Mouse (Mus musculus) embryonic facial prominence, embryonic 12.5 days (tissue): ENCODE data around the gene Slc25a47. TPM values are rescaled to one million over a fixed set of nuclear protein-coding genes. Genes with fewer than 3 reads are reported as not detected.
"Not testable (repeated sequence)": the region's sequence is repeated elsewhere in the genome, so short reads cannot be mapped to it uniquely, and the experiment has no call there.

ENCODE experiments used
- ATAC-seq: fragments of 200-750 bp; cut with Nextera tagmentation; 2 replicates; pipeline ENCODE4 v1.8.0; 2017; ENCODE audit not compliant: insufficient number of reproducible peaks, insufficient read depth, low FRiP score, low TSS enrichment
- H3K27ac ChIP-seq: fragments of 300-500 bp; sonication (generic); 2 replicates; pipeline ENCODE4 v1.5.1; 2016; ENCODE audit warnings: mild to moderate bottlenecking
- H3K27me3 ChIP-seq: fragments of 300-500 bp; sonication (generic); 2 replicates; pipeline ENCODE4 v1.6.1; 2016; ENCODE audit warnings: mild to moderate bottlenecking, moderate library complexity
- H3K36me3 ChIP-seq: fragments of 300-500 bp; sonication (generic); 2 replicates; pipeline ENCODE4 v1.6.1; 2016; ENCODE audit warnings: mild to moderate bottlenecking
- H3K4me1 ChIP-seq: fragments of 300-500 bp; sonication (generic); 2 replicates; pipeline ENCODE4 v1.6.1; 2016
- H3K4me2 ChIP-seq: fragments of 300-500 bp; sonication (generic); replicated peaks from 2 replicates; pipeline ENCODE4 v1.6.1; 2016; ENCODE audit warnings: mild to moderate bottlenecking, moderate library complexity
- H3K4me3 ChIP-seq: fragments of 300-500 bp; sonication (generic); 2 replicates; pipeline ENCODE4 v1.5.1; 2016; ENCODE audit warnings: mild to moderate bottlenecking
- H3K9ac ChIP-seq: fragments of 300-500 bp; sonication (generic); 2 replicates; pipeline ENCODE4 v1.6.1; 2016; ENCODE audit warnings: mild to moderate bottlenecking, moderate library complexity
- H3K9me3 ChIP-seq: fragments of 300-500 bp; sonication (generic); 2 replicates; pipeline ENCODE4 v1.6.1; 2016; ENCODE audit warnings: mild to moderate bottlenecking, moderate library complexity
- WGBS: fragments of 180-500 bp; shearing (Covaris S2); methylation state at CpG from one replicate; pipeline ENCODE4 v1.1.7; 2016; 5-methylcytosine and 5-hydroxymethylcytosine counted together
- polyA plus RNA-seq: library from polyadenylated mRNA; unstranded; fragments of >200 nt; fragmentation: Nextera tagmentation; extraction: Ambion mirVana; gene quantifications from 2 replicates; pipeline ENCODE4 v1.2.1, GENCODE M21; 2016

Gene Slc25a47
- polyA plus RNA-seq, 1 experiment from 2014 or later, result 16.0 TPM

DNA sequence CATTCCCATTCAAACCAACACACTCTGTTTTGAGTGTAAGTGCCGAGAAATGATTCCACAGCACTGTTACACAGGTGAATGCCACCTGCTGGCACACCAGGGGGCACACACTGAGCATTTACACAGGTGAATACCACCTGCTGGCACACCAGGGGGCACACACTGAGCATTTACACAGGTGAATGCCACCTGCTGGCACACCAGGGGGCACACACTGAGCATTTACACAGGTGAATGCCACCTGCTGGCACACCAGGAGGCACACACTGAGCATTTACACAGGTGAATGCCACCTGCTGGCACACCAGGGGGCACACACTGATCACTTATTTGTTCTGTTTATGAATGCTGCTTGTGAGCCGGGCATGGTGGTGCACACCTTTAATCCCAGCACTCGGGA is 12.2 kb downstream of the Slc25a47 start:
- 92% methylated on average over 3 of the region's 3 CpGs for WGBS
- not testable (repeated sequence) for H3K9ac ChIP-seq, H3K27me3 ChIP-seq, H3K4me3 ChIP-seq, H3K4me1 ChIP-seq, ATAC-seq, H3K4me2 ChIP-seq, H3K27ac ChIP-seq, H3K9me3 ChIP-seq
- peaks cover 26% of the 10 kb centered on the region for H3K36me3 ChIP-seq

- 81% methylated on average over 4 of the region's 4 CpGs for WGBS
- Histone ChIP-seq H3K4me2 (no peak overlapping the region), H3K4me1 (no peaks in the 10 kb centered on the region), H3K36me3 (peaks cover 14% of the 10 kb centered on the region), H3K9ac (no peak overlapping the region), H3K9me3 (no peaks in the 10 kb centered on the region; the same call in 1 of the 2 replicates), H3K27ac (no peak overlapping the region), H3K27me3 (no peaks in the 10 kb centered on the region), H3K4me3 (no peak overlapping the region)
- no peak for ATAC-seq
Measured at GRCm38 (mm10) chr12:108849488-108850022, 13.7 kb downstream of the Slc25a47 start.

GRCm38 (mm10) chr12:108850129-108850528 is 14.3 kb downstream of the Slc25a47 start:
- no peak overlapping the region for H3K9ac ChIP-seq
- 40% methylated on average over 8 of the region's 8 CpGs for WGBS
- ATAC-seq, result no peak

DNA sequence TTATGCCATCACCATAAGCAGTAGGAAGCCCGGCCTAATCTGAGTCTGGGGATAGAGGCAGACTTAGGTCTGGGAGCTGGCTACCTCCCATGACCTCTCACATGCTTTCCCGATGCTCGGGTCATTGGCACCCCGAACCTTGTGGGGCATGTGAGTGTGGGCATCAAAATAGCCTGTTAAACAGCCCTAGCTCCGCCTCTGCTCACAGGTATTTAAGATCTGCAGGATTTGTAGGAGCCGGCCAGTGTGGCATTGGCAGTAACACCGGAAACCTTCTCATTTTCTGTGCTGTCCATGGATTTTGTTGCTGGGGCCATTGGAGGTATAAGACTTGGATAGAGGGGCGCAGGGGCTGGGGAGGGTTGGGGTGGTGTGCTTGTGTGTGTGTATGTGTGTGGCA is 15.0 kb downstream of the Slc25a47 start:
- Histone ChIP-seq H3K4me1 (no peaks in the 10 kb centered on the region), H3K27me3 (no peaks in the 10 kb centered on the region), H3K9ac (no peak overlapping the region), H3K27ac (no peak overlapping the region), H3K36me3 (0 out of 2 replicates have a peak, but pooled peaks cover 3% of the 10 kb centered on the region), H3K4me2 (no peak overlapping the region), H3K4me3 (no peak overlapping the region), H3K9me3 (no peaks in the 10 kb centered on the region; the same call in 1 of the 2 replicates)
- no peak for ATAC-seq
- 88% methylated on average over 8 of the region's 8 CpGs for WGBS

More at GRCm38 (mm10) chr12:108850129-108850528, 14.3 kb downstream of the Slc25a47 start:
- Histone ChIP-seq H3K27me3 (no peaks in the 10 kb centered on the region), H3K27ac (no peak overlapping the region), H3K4me1 (no peaks in the 10 kb centered on the region), H3K4me2 (no peak overlapping the region), H3K9me3 (no peaks in the 10 kb centered on the region; the same call in 1 of the 2 replicates), H3K36me3 (peaks cover 8% of the 10 kb centered on the region), H3K4me3 (no peak overlapping the region)

DNA sequence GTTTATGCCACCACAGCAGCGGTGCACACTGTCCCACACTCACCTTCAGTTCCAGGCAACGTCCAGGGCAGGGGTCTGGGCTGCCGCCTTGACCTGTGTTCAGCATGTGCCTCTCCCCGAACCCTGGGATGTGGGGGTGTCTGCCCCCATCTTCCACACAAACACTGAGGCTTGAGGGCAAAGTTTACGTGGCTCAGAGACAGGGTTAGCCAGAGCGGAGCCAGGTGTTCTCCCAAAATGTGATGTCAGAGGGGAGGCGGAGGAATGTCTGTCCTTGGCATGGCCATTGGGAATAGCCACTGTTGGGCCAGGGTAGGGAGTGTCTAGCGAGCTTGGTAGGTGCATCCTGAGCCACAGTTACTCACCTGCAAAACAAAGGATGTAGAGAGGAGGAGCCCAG is 17.0 kb downstream of the Slc25a47 start:
- no peak overlapping the region for H3K9ac ChIP-seq
- H3K36me3 ChIP-seq, result 0 out of 2 replicates have a peak, but pooled peaks cover 2% of the 10 kb centered on the region
- H3K4me1 ChIP-seq, result 0 out of 2 replicates have a peak, but pooled peaks cover 5% of the 10 kb centered on the region
- no peak overlapping the region for H3K27ac ChIP-seq
- H3K27me3 ChIP-seq, result no peaks in the 10 kb centered on the region
- H3K4me3 ChIP-seq, result no peak overlapping the region
- H3K9me3 ChIP-seq, result no peaks in the 10 kb centered on the region
- ATAC-seq, result no peak
- 84% methylated on average over 8 of the region's 8 CpGs for WGBS
- no peak overlapping the region for H3K4me2 ChIP-seq

- no peak overlapping the region for H3K4me3 ChIP-seq
- no peak for ATAC-seq
- 92% methylated on average over 10 of the region's 10 CpGs for WGBS
- H3K27me3 ChIP-seq, result no peaks in the 10 kb centered on the region
- H3K36me3 ChIP-seq, result peaks cover 9% of the 10 kb centered on the region
- 0 out of 2 replicates have a peak, but pooled peaks cover 5% of the 10 kb centered on the region for H3K4me1 ChIP-seq
- no peak overlapping the region for H3K9ac ChIP-seq
- no peaks in the 10 kb centered on the region for H3K9me3 ChIP-seq
- H3K4me2 ChIP-seq, result no peak overlapping the region
- H3K27ac ChIP-seq, result no peak overlapping the region
Measured at GRCm38 (mm10) chr12:108855081-108855480, 19.2 kb downstream of the Slc25a47 start.

DNA sequence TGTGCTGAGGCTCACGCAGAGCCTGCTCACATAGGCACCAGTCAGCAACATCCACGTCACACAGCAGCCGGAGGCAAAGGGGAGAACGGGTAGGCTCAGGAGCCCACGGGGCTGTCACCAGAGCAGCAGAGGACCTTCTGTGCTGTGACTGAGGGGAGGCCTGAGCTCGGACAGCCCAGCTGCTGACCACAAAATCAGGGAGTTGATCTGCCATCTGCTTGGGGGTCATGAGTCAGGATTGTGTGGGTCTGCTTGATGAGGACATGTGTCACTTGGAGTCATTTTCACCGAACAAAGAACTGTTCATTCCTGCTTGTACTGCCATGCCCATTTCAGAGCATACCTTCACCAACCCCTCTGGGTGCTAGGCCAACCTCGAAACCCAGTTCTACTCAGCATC is 20.3 kb downstream of the Slc25a47 start:
- WGBS, result 80% methylated on average over 8 of the region's 8 CpGs
- no peaks in the 10 kb centered on the region for H3K9me3 ChIP-seq
- no peak overlapping the region for H3K4me2 ChIP-seq
- ATAC-seq, result no peak
- no peaks in the 10 kb centered on the region for H3K27me3 ChIP-seq
- no peak overlapping the region for H3K9ac ChIP-seq
- 0 out of 2 replicates have a peak, but pooled peaks cover 5% of the 10 kb centered on the region for H3K4me1 ChIP-seq
- no peak overlapping the region for H3K27ac ChIP-seq
- H3K4me3 ChIP-seq, result no peak overlapping the region
- peaks cover 20% of the 10 kb centered on the region for H3K36me3 ChIP-seq

- H3K27me3 ChIP-seq, result no peaks in the 10 kb centered on the region
- H3K9me3 ChIP-seq, result no peaks in the 10 kb centered on the region
- no peak for ATAC-seq
- H3K4me1 ChIP-seq, result 0 out of 2 replicates have a peak, but pooled peaks cover 5% of the 10 kb centered on the region
- H3K4me3 ChIP-seq, result no peak overlapping the region
- H3K27ac ChIP-seq, result no peak overlapping the region
- H3K4me2 ChIP-seq, result no peak overlapping the region
- 85% methylated on average over 7 of the region's 7 CpGs for WGBS
- peaks cover 29% of the 10 kb centered on the region for H3K36me3 ChIP-seq
- H3K9ac ChIP-seq, result no peak overlapping the region
Measured at GRCm38 (mm10) chr12:108857109-108857508, 21.3 kb downstream of the Slc25a47 start.

DNA sequence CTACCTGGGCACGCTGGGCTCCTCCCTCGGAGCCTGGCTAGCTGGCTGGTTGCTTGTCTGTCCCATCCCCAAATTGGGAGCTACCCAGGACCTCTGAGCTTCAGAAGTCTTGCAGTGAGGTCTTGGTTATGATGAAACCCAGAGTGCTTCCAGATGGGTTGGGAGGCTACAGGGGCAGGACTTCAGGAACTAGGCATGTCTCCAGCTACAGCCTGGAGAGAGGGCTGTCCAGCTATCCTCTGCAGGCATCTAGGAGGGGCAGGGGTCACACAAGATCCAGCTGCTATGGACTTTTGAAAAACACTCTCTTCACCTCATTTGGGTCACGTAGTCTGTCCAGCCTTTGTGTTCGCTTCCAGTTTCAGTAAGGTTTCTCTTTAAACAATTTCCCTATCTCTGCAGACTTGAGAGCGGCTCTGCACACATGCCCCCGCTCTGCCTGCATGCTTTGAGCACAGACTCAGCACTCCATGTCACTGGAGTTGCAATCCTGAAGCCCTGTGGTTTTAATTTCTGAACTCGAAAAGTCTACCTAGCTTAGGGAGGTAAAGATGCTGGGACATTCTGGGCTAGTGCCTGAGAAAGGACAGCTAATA is 21.8 kb downstream of the Slc25a47 start:
- WGBS, result 71% methylated on average over 7 of the region's 7 CpGs
- Histone ChIP-seq H3K4me2 (no peak overlapping the region), H3K27me3 (no peaks in the 10 kb centered on the region), H3K4me1 (0 out of 2 replicates have a peak, but pooled peaks cover 5% of the 10 kb centered on the region), H3K9ac (no peak overlapping the region), H3K36me3 (peaks cover 35% of the 10 kb centered on the region), H3K9me3 (no peaks in the 10 kb centered on the region), H3K4me3 (no peak overlapping the region), H3K27ac (no peak overlapping the region)
- ATAC-seq, result no peak

- ATAC-seq, result no peak
Measured at GRCm38 (mm10) chr12:108858486-108858885, 22.6 kb downstream of the Slc25a47 start.

DNA sequence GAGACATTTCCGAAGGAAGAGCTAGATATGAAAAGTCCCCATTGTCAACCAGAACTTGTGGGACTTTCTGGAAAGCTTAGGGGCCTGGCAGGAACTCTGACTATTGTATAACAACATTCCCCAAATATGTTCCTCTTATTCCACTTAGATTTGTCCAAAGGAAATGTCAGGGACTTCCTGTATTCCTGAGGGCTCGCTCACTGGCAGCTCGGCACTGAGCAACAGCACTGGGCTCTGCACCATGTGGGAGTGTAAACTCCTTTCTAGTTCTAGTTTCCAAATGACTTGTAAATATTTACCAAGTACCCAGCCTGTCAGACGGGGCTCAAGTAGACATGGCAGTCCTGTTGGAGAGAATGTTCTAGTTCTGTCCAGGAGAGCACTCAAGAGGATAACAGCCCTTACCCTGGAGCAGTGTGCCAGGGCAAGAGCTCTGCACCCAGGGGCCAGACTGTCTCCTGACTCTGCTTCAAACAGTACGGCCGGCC is 29.2 kb downstream of the Slc25a47 start:
- H3K9me3 ChIP-seq, result no peaks in the 10 kb centered on the region
- no peak for ATAC-seq
- no peaks in the 10 kb centered on the region for H3K27me3 ChIP-seq
- no peak overlapping the region for H3K4me3 ChIP-seq
- H3K9ac ChIP-seq, result no peak overlapping the region
- no peak overlapping the region for H3K27ac ChIP-seq
- WGBS, result 88% methylated on average over 6 of the region's 6 CpGs
- H3K36me3 ChIP-seq, result peaks cover 97% of the 10 kb centered on the region
- no peaks in the 10 kb centered on the region for H3K4me1 ChIP-seq
- no peak overlapping the region for H3K4me2 ChIP-seq

More at GRCm38 (mm10) chr12:108858486-108858885, 22.6 kb downstream of the Slc25a47 start:
- Histone ChIP-seq H3K4me3 (no peak overlapping the region), H3K4me1 (0 out of 2 replicates have a peak, but pooled peaks cover 5% of the 10 kb centered on the region), H3K36me3 (peaks cover 41% of the 10 kb centered on the region), H3K27ac (no peak overlapping the region), H3K9me3 (no peaks in the 10 kb centered on the region), H3K27me3 (no peaks in the 10 kb centered on the region), H3K9ac (no peak overlapping the region), H3K4me2 (no peak overlapping the region)
- 90% methylated on average over 5 of the region's 5 CpGs for WGBS

- WGBS, result 74% methylated on average over 2 of the region's 2 CpGs
- ATAC-seq, result no peak
- no peak overlapping the region for H3K4me3 ChIP-seq
- no peak overlapping the region for H3K27ac ChIP-seq
- H3K4me1 ChIP-seq, result no peaks in the 10 kb centered on the region
- H3K9me3 ChIP-seq, result no peaks in the 10 kb centered on the region
- no peak overlapping the region for H3K9ac ChIP-seq
- peaks cover 87% of the 10 kb centered on the region for H3K36me3 ChIP-seq
- H3K4me2 ChIP-seq, result no peak overlapping the region
- no peaks in the 10 kb centered on the region for H3K27me3 ChIP-seq
Measured at GRCm38 (mm10) chr12:108869575-108869974, 33.7 kb downstream of the Slc25a47 start.
